Mouse (Mus musculus): ENCODE measurements around the gene Gpr62.

DNA sequence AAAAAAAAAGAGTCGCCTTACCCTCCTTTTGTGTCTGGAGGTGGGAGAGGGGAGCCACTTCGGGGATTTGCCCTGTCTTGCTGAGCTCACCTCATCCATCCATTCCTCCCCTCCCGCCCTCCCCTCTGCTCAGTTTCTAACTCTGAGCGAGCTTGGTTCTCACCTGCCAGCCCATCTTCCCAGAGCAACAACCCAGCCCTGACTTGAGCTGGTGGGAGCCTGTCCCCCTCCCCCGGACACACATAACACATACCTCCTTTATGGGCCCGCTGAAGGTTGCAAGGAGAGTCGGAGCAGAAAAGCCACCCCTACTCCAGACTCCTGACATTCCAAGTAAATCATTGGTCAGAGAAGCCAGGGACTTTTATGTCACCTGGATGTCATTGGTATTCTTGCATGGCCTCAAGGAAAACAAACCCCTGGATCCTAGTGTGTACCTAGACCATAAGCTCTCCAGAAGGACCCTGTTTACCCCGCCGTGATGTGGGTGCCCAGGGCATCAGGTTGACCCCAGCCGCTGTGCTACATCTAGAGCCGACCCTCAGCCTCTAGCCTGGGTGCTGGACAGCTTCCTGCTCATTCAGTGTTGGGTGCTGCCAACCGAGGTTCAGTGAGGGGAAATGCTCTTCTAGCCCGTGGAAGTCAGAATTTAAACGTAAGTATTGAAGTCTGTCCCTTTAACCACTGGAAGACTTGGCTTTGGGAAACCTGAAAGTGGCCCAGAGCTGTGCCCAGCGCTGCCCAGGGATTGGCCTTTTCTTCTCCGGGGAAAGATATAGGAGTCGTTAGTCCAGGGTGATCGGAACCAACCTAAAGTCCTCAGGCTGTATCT is 44.5 kb downstream of the Gpr62 start:
- no peak for TF ChIP-seq CTCF (IDR thresholded peaks at IDR 0.05; ENCODE audit: low read depth)
- TF ChIP-seq EP300 (optimal IDR thresholded peaks at IDR 0.05) = no peak

Data from stomach, postnatal 0 days (tissue).